Mouse (Mus musculus) forebrain, embryonic 16.5 days (tissue): ENCODE measurements around the gene Notch4. TPM values are rescaled to one million over a fixed set of nuclear protein-coding genes. Genes with fewer than 3 reads are reported as not detected.
"Not testable (repeated sequence)": the region's sequence is repeated elsewhere in the genome, so short reads cannot be mapped to it uniquely, and the experiment has no call there.

ENCODE experiments used
- ATAC-seq: fragments of 200-750 bp; cut with Nextera tagmentation; 2 replicates; pipeline ENCODE4 v1.8.0; 2017; ENCODE audit warnings: mild to moderate bottlenecking, moderate library complexity
- H3K27ac ChIP-seq: fragments of 300-500 bp; sonication (generic); 2 replicates; pipeline ENCODE4 v1.5.1; 2014; ENCODE audit warnings: low read length, control low read depth
- H3K27me3 ChIP-seq: fragments of 300-500 bp; sonication (generic); replicated peaks from 2 replicates; pipeline ENCODE4 v1.6.1; 2014; ENCODE audit warnings: low read length; ENCODE audit not compliant: control insufficient read depth, insufficient read depth
- H3K36me3 ChIP-seq: fragments of 300-500 bp; sonication (generic); 2 replicates; pipeline ENCODE4 v1.6.1; 2014; ENCODE audit not compliant: control insufficient read depth, insufficient read depth
- H3K4me1 ChIP-seq: fragments of 300-500 bp; sonication (generic); replicated peaks from 2 replicates; pipeline ENCODE4 v1.6.1; 2014; ENCODE audit warnings: low read length; ENCODE audit not compliant: control insufficient read depth, insufficient read depth
- H3K4me2 ChIP-seq: fragments of 300-500 bp; sonication (generic); 2 replicates; pipeline ENCODE4 v1.6.1; 2014; ENCODE audit warnings: mild to moderate bottlenecking, low read length, control low read depth
- H3K4me3 ChIP-seq: fragments of 300-500 bp; sonication (generic); replicated peaks from 2 replicates; pipeline ENCODE4 v1.5.1; 2014; ENCODE audit warnings: mild to moderate bottlenecking, low read length, control low read depth
- H3K9ac ChIP-seq: fragments of 300-500 bp; sonication (generic); replicated peaks from 2 replicates; pipeline ENCODE4 v1.6.1; 2014; ENCODE audit warnings: low read depth, low read length, control low read depth
- H3K9me3 ChIP-seq: fragments of 300-500 bp; sonication (generic); 2 replicates; pipeline ENCODE4 v1.6.1; 2016; ENCODE audit warnings: low read length; ENCODE audit not compliant: control insufficient read depth
- WGBS: fragments of 180-500 bp; shearing (Covaris S2); extraction: QIAGEN DNeasy Blood & Tissue Kit; methylation state at CpG from one replicate; pipeline ENCODE4 v1.1.7; 2014; 5-methylcytosine and 5-hydroxymethylcytosine counted together
- polyA plus RNA-seq: library from polyadenylated mRNA; unstranded; fragments of >200 nt; fragmentation: Nextera tagmentation; extraction: Ambion mirVana; gene quantifications from 2 replicates; pipeline ENCODE4 v1.2.1, GENCODE M21; 2015

The Notch4 gene
- polyA plus RNA-seq: 4.1 and 5.6 TPM in 2 replicates

GRCm38 (mm10) chr17:34564003-34564421, at the start of gene Notch4:
Gene Notch4 (plus strand): TSS chr17:34564268.
- Histone ChIP-seq H3K4me2 (no peak within 1 kb of the TSS), H3K4me3 (no peak within 1 kb of the TSS)
- ATAC-seq: no peak

GRCm38 (mm10) chr17:34516514-34516913, 47.6 kb upstream of the Notch4 start:
- WGBS: 82% methylated on average over 2 of the region's 2 CpGs
- Histone ChIP-seq H3K36me3 (no peaks in the 10 kb centered on the region), H3K9ac (no peak overlapping the region), H3K9me3 (no peaks in the 10 kb centered on the region), H3K4me1 (no peaks in the 10 kb centered on the region), H3K27me3 (no peaks in the 10 kb centered on the region), H3K4me3 (no peak overlapping the region), H3K27ac (no peak overlapping the region), H3K4me2 (no peak overlapping the region)
- ATAC-seq: no peak

More at GRCm38 (mm10) chr17:34564003-34564421, at the start of gene Notch4:
- H3K27me3 ChIP-seq: peaks cover 3% of the 10 kb centered on the region; the same call in 1 of the 2 replicates
- H3K9ac ChIP-seq: no peak within 1 kb of the TSS
- no peaks in the 10 kb centered on the region for H3K4me1 ChIP-seq
- H3K27ac ChIP-seq: no peak within 1 kb of the TSS
- H3K36me3 ChIP-seq: no peaks in the 10 kb centered on the region
- 18% methylated on average over 6 of the region's 6 CpGs for WGBS
- H3K9me3 ChIP-seq: no peaks in the 10 kb centered on the region

GRCm38 (mm10) chr17:34517252-34517651, 46.8 kb upstream of the Notch4 start, which contains the start of gene Btnl6:
Gene Btnl6 (minus strand): TSS chr17:34517352.
- Histone ChIP-seq H3K27ac (no peak within 1 kb of the TSS), H3K9ac (no peak within 1 kb of the TSS), H3K27me3 (no peaks in the 10 kb centered on the region), H3K4me1 (no peaks in the 10 kb centered on the region), H3K4me3 (no peak within 1 kb of the TSS), H3K36me3 (no peaks in the 10 kb centered on the region), H3K9me3 (no peaks in the 10 kb centered on the region), H3K4me2 (no peak within 1 kb of the TSS)
- ATAC-seq: no peak
- 91% methylated on average over 4 of the region's 4 CpGs for WGBS

- H3K9ac ChIP-seq: no peak overlapping the region
- H3K4me3 ChIP-seq: no peak overlapping the region
- H3K27me3 ChIP-seq: no peaks in the 10 kb centered on the region
- H3K27ac ChIP-seq: no peak overlapping the region
- no peaks in the 10 kb centered on the region for H3K36me3 ChIP-seq
- no peaks in the 10 kb centered on the region for H3K4me1 ChIP-seq
- no peak for ATAC-seq
- 91% methylated on average over 4 of the region's 4 CpGs for WGBS
- H3K9me3 ChIP-seq: no peaks in the 10 kb centered on the region
- H3K4me2 ChIP-seq: no peak overlapping the region
Observed at GRCm38 (mm10) chr17:34517795-34518194, 46.3 kb upstream of the Notch4 start.

GRCm38 (mm10) chr17:34518571-34518970, 45.5 kb upstream of the Notch4 start:
- WGBS: 74% methylated on average over 3 of the region's 3 CpGs
- H3K27me3 ChIP-seq, H3K4me2 ChIP-seq, H3K4me3 ChIP-seq, H3K36me3 ChIP-seq, H3K4me1 ChIP-seq, ATAC-seq, H3K9ac ChIP-seq, H3K9me3 ChIP-seq, H3K27ac ChIP-seq: not testable (repeated sequence)

- H3K4me1 ChIP-seq: no peaks in the 10 kb centered on the region
- WGBS: 63% methylated on average over 1 of the region's 1 CpGs
- H3K36me3 ChIP-seq: no peaks in the 10 kb centered on the region
- H3K9me3 ChIP-seq: no peaks in the 10 kb centered on the region
- H3K4me3 ChIP-seq: no peak overlapping the region
- H3K9ac ChIP-seq: no peak overlapping the region
- no peak overlapping the region for H3K27ac ChIP-seq
- H3K27me3 ChIP-seq: no peaks in the 10 kb centered on the region
- ATAC-seq: no peak
- H3K4me2 ChIP-seq: no peak overlapping the region
Observed at GRCm38 (mm10) chr17:34519001-34519400, 45.1 kb upstream of the Notch4 start.

GRCm38 (mm10) chr17:34532671-34533070, 31.4 kb upstream of the Notch4 start:
- H3K4me2 ChIP-seq: no peak overlapping the region
- 85% methylated on average over 3 of the region's 3 CpGs for WGBS
- ATAC-seq: no peak
- H3K4me1 ChIP-seq: no peaks in the 10 kb centered on the region
- H3K27ac ChIP-seq: no peak overlapping the region
- no peaks in the 10 kb centered on the region for H3K27me3 ChIP-seq
- H3K9ac ChIP-seq: no peak overlapping the region
- H3K36me3 ChIP-seq: no peaks in the 10 kb centered on the region
- H3K9me3 ChIP-seq: no peaks in the 10 kb centered on the region
- H3K4me3 ChIP-seq: no peak overlapping the region

- H3K27me3 ChIP-seq, H3K9me3 ChIP-seq, ATAC-seq, H3K4me3 ChIP-seq, H3K27ac ChIP-seq, H3K4me1 ChIP-seq, H3K9ac ChIP-seq, H3K4me2 ChIP-seq, H3K36me3 ChIP-seq: not testable (repeated sequence)
- 95% methylated on average over 12 of the region's 13 CpGs for WGBS
Observed at GRCm38 (mm10) chr17:34543567-34543966, 20.5 kb upstream of the Notch4 start.

- no peaks in the 10 kb centered on the region for H3K4me1 ChIP-seq
- WGBS: 100% methylated on average over 1 of the region's 1 CpGs
- no peak for ATAC-seq
Observed at GRCm38 (mm10) chr17:34546797-34547196, 17.3 kb upstream of the Notch4 start.

GRCm38 (mm10) chr17:34547601-34548000, 16.5 kb upstream of the Notch4 start:
- WGBS: 91% methylated on average over 4 of the region's 4 CpGs
- Histone ChIP-seq H3K4me3 (no peak overlapping the region), H3K9me3 (no peaks in the 10 kb centered on the region), H3K4me1 (no peaks in the 10 kb centered on the region), H3K4me2 (no peak overlapping the region), H3K36me3 (no peaks in the 10 kb centered on the region), H3K9ac (no peak overlapping the region), H3K27me3 (no peaks in the 10 kb centered on the region), H3K27ac (no peak overlapping the region)
- ATAC-seq: no peak

More at GRCm38 (mm10) chr17:34546797-34547196, 17.3 kb upstream of the Notch4 start:
- Histone ChIP-seq H3K36me3 (no peaks in the 10 kb centered on the region), H3K4me3 (no peak overlapping the region), H3K9ac (no peak overlapping the region), H3K27me3 (no peaks in the 10 kb centered on the region), H3K4me2 (no peak overlapping the region), H3K27ac (no peak overlapping the region), H3K9me3 (no peaks in the 10 kb centered on the region)
